Mouse (Mus musculus) limb, embryonic 14.5 days (tissue): ENCODE data around the gene Lypd4. TPM values are rescaled to one million over a fixed set of nuclear protein-coding genes. Genes with fewer than 3 reads are reported as not detected.

ENCODE experiments used
- ATAC-seq: fragments of 200-750 bp; cut with Nextera tagmentation; 2 replicates; pipeline ENCODE4 v1.8.0; 2017; ENCODE audit warnings: low read depth, moderate number of reproducible peaks, moderate TSS enrichment; ENCODE audit not compliant: low FRiP score
- DNase-seq: peaks from one replicate; pipeline ENCODE4 v3.0.0-alpha.2; 2015; ENCODE audit warnings: low spot score
- H3K27ac ChIP-seq: fragments of 300-500 bp; sonication (generic); replicated peaks from 2 replicates; pipeline ENCODE4 v1.5.1; 2014; ENCODE audit warnings: low read depth, mild to moderate bottlenecking, low read length, moderate library complexity, mixed read lengths
- H3K27me3 ChIP-seq: fragments of 300-500 bp; sonication (generic); 2 replicates; pipeline ENCODE4 v1.6.1; 2014; ENCODE audit warnings: low read length, mixed read lengths; ENCODE audit not compliant: control insufficient read depth, insufficient read depth
- H3K36me3 ChIP-seq: fragments of 300-500 bp; sonication (generic); 2 replicates; pipeline ENCODE4 v1.6.1; 2014; ENCODE audit warnings: mild to moderate bottlenecking, low read length, moderate library complexity, mixed read lengths; ENCODE audit not compliant: control insufficient read depth, insufficient read depth
- H3K4me1 ChIP-seq: fragments of 300-500 bp; sonication (generic); 2 replicates; pipeline ENCODE4 v1.6.1; 2014; ENCODE audit warnings: antibody characterized with exemption, low read length, mixed read lengths; ENCODE audit not compliant: control insufficient read depth, insufficient read depth
- H3K4me2 ChIP-seq: fragments of 300-500 bp; sonication (generic); replicated peaks from 2 replicates; pipeline ENCODE4 v1.6.1; 2014; ENCODE audit warnings: low read depth, mild to moderate bottlenecking, low read length, moderate library complexity; ENCODE audit not compliant: severe bottlenecking
- H3K4me3 ChIP-seq: fragments of 300-500 bp; sonication (generic); replicated peaks from 2 replicates; pipeline ENCODE4 v1.5.1; 2014; ENCODE audit warnings: low read length
- H3K9ac ChIP-seq: fragments of 300-500 bp; sonication (generic); 2 replicates; pipeline ENCODE4 v1.6.1; 2014; ENCODE audit warnings: mild to moderate bottlenecking, low read depth, low read length, moderate library complexity; ENCODE audit not compliant: severe bottlenecking
- H3K9me3 ChIP-seq: fragments of 300-500 bp; sonication (generic); 2 replicates; pipeline ENCODE4 v1.6.1; 2016; ENCODE audit warnings: low read length; ENCODE audit not compliant: control insufficient read depth
- POLR2A ChIP-seq: fragments of 200-500 bp; IDR thresholded peaks from 2 replicates; pipeline ENCODE4 v1.8.0; 2012; ENCODE audit warnings: inconsistent platforms, mild to moderate bottlenecking, moderate library complexity, borderline replicate concordance; ENCODE audit not compliant: insufficient read depth, insufficient read length; ENCODE audit errors: extremely low read depth
- WGBS: fragments of 180-500 bp; shearing (Covaris S2); extraction: QIAGEN DNeasy Blood & Tissue Kit; methylation state at CpG from one replicate; pipeline ENCODE4 v1.1.7; 2014; 5-methylcytosine and 5-hydroxymethylcytosine counted together
- polyA plus RNA-seq, 2 experiments: library from polyadenylated mRNA; depleted of rRNA in 1 of 2; stranded (reverse) in 1 of 2; unstranded in 1 of 2; fragments of >200 nt; fragmentation: Nextera tagmentation in 1 of 2; extraction: Ambion mirVana in 1 of 2; gene quantifications; 2 replicates each; pipeline versions ENCODE4 v1.2.1 to v1.2.3; 2012 to 2014

Lypd4 gene
- polyA plus RNA-seq, 2 experiments = not detected

- no peak overlapping the region for H3K27ac ChIP-seq
- no peak for TF ChIP-seq POLR2A
- H3K9ac ChIP-seq = no peak overlapping the region
- no peaks in the 10 kb centered on the region for H3K27me3 ChIP-seq
- H3K9me3 ChIP-seq = no peaks in the 10 kb centered on the region
- peaks cover 41% of the 10 kb centered on the region for H3K36me3 ChIP-seq
- H3K4me1 ChIP-seq = no peaks in the 10 kb centered on the region
- H3K4me2 ChIP-seq = no peak overlapping the region
- WGBS = 63% methylated on average over 2 of the region's 2 CpGs
- no peak overlapping the region for H3K4me3 ChIP-seq
- no peak for ATAC-seq
- no peak for DNase-seq
These were observed 22.4 kb upstream of the Lypd4 start for GRCm38 (mm10) chr7:24892125-24892583.

GRCm38 (mm10) chr7:24891241-24892124 is 21.7 kb upstream of the Lypd4 start:
- peaks cover 48% of the 10 kb centered on the region for H3K36me3 ChIP-seq
- 0 out of 2 replicates have a peak overlapping the region, but pooled peaks have one; percentile 7 for H3K9ac ChIP-seq
- ATAC-seq (no peak), DNase-seq (no peak)
- TF ChIP-seq POLR2A = no peak
- no peaks in the 10 kb centered on the region for H3K9me3 ChIP-seq
- H3K4me1 ChIP-seq = peaks cover 5% of the 10 kb centered on the region
- H3K4me2 ChIP-seq = no peak overlapping the region
- no peaks in the 10 kb centered on the region for H3K27me3 ChIP-seq
- no peak overlapping the region for H3K4me3 ChIP-seq
- 63% methylated on average over 3 of the region's 3 CpGs for WGBS
- H3K27ac ChIP-seq = no peak overlapping the region

GRCm38 (mm10) chr7:24890281-24891216 is 20.8 kb upstream of the Lypd4 start:
- H3K4me1 ChIP-seq = peaks cover 14% of the 10 kb centered on the region
- peak; percentile 87 for DNase-seq
- H3K9me3 ChIP-seq = no peaks in the 10 kb centered on the region
- H3K27ac ChIP-seq = no peak overlapping the region
- peaks cover 57% of the 10 kb centered on the region for H3K36me3 ChIP-seq
- no peak for TF ChIP-seq POLR2A
- peak; percentile 58 for ATAC-seq
- H3K9ac ChIP-seq = 0 out of 2 replicates have a peak overlapping the region, but pooled peaks have one; percentile 7
- 30% methylated on average over 10 of the region's 10 CpGs for WGBS
- no peak overlapping the region for H3K4me2 ChIP-seq
- no peaks in the 10 kb centered on the region for H3K27me3 ChIP-seq
- H3K4me3 ChIP-seq = no peak overlapping the region

GRCm38 (mm10) chr7:24889431-24890220 is 19.9 kb upstream of the Lypd4 start:
- no peaks in the 10 kb centered on the region for H3K9me3 ChIP-seq
- DNase-seq = no peak
- H3K4me1 ChIP-seq = peaks cover 16% of the 10 kb centered on the region
- H3K36me3 ChIP-seq = peaks cover 59% of the 10 kb centered on the region
- TF ChIP-seq POLR2A = no peak
- WGBS = 78% methylated on average over 6 of the region's 6 CpGs
- H3K4me2 ChIP-seq = no peak overlapping the region
- no peak for ATAC-seq
- H3K4me3 ChIP-seq = no peak overlapping the region
- no peaks in the 10 kb centered on the region for H3K27me3 ChIP-seq
- no peak overlapping the region for H3K27ac ChIP-seq
- H3K9ac ChIP-seq = no peak overlapping the region
